Mouse (Mus musculus) cerebellum, postnatal 25 days (tissue): ENCODE results near the gene Fbxw9.

ENCODE experiments used
- DNase-seq, 2 experiments: peaks; one replicate each; pipeline ENCODE4 v3.0.0; 2021; ENCODE audit warnings: mixed read lengths in 2 of 2

The Fbxw9 gene

GRCm38 (mm10) chr8:85088771-85089170 lies 28.9 kb downstream of the Fbxw9 start:
- DNase-seq = no peak

- DNase-seq = no peak
These were observed 31.0 kb downstream of the Fbxw9 start for GRCm38 (mm10) chr8:85090856-85091255.

- DNase-seq = no peak
These were observed 31.8 kb downstream of the Fbxw9 start for GRCm38 (mm10) chr8:85091526-85092090.

- no peak for DNase-seq
These were observed 35.2 kb downstream of the Fbxw9 start for GRCm38 (mm10) chr8:85095051-85095450.

GRCm38 (mm10) chr8:85095566-85095965 lies 35.7 kb downstream of the Fbxw9 start:
- DNase-seq = no peak

- DNase-seq = no peak
These were observed 36.3 kb downstream of the Fbxw9 start for GRCm38 (mm10) chr8:85096196-85096595.

- DNase-seq = no peak
These were observed 37.0 kb downstream of the Fbxw9 start for GRCm38 (mm10) chr8:85096850-85097249.

GRCm38 (mm10) chr8:85100076-85100665 lies 40.3 kb downstream of the Fbxw9 start:
- no peak for DNase-seq

- no peak for DNase-seq
These were observed 53.4 kb downstream of the Fbxw9 start for GRCm38 (mm10) chr8:85113241-85113640.

GRCm38 (mm10) chr8:85115501-85115900 lies 55.6 kb downstream of the Fbxw9 start:
- no peak for DNase-seq
